Mouse (Mus musculus): ENCODE results near the gene Gjd3. TPM values are rescaled to one million over a fixed set of nuclear protein-coding genes. Genes with fewer than 3 reads are reported as not detected.
"Not testable (repeated sequence)": the region's sequence is repeated elsewhere in the genome, so short reads cannot be mapped to it uniquely, and the experiment has no call there.

The Gjd3 gene
- polyA plus RNA-seq, 1 experiment: 3.4 TPM

GRCm38 (mm10) chr11:98937410-98937913 is 45.4 kb downstream of the Gjd3 start:
- Histone ChIP-seq H3K27ac (ENCODE audit: insufficient read depth, low read length) (peak overlapping the region; percentile 32; the same call in 1 of the 2 replicates), H3K4me3 (ENCODE audit: insufficient read depth, low read length) (peak overlapping the region; percentile 36), H3K4me1 (ENCODE audit: control insufficient read depth, insufficient read depth, low read length) (peaks cover 8% of the 10 kb centered on the region)
- TF ChIP-seq POLR2A (IDR thresholded peaks at IDR 0.05; ENCODE audit: extremely low read depth, insufficient read depth, low read length) (peak; percentile 24; the same call in 1 of the 2 replicates), CTCF (IDR thresholded peaks at IDR 0.05; ENCODE audit: extremely low read depth, insufficient read depth, low read length) (no peak)

- peak overlapping the region; percentile 32; the same call in 1 of the 2 replicates for H3K27ac ChIP-seq (ENCODE audit: insufficient read depth, low read length)
- H3K4me3 ChIP-seq (ENCODE audit: insufficient read depth, low read length): peak overlapping the region; percentile 36
- peaks cover 7% of the 10 kb centered on the region; the same call in 1 of the 2 replicates for H3K4me1 ChIP-seq (ENCODE audit: control insufficient read depth, insufficient read depth, low read length)
- no peak for TF ChIP-seq POLR2A (IDR thresholded peaks at IDR 0.05; ENCODE audit: extremely low read depth, insufficient read depth, low read length)
- TF ChIP-seq CTCF (IDR thresholded peaks at IDR 0.05; ENCODE audit: extremely low read depth, insufficient read depth, low read length): no peak
These were observed 46.0 kb downstream of the Gjd3 start for GRCm38 (mm10) chr11:98936606-98937409.

- Histone ChIP-seq H3K4me3 (ENCODE audit: insufficient read depth, low read length) (no peak overlapping the region), H3K4me1 (ENCODE audit: control insufficient read depth, insufficient read depth, low read length) (peaks cover 7% of the 10 kb centered on the region; the same call in 1 of the 2 replicates), H3K27ac (ENCODE audit: insufficient read depth, low read length) (0 out of 2 replicates have a peak overlapping the region, but pooled peaks have one; percentile 1)
- TF ChIP-seq CTCF (IDR thresholded peaks at IDR 0.05; ENCODE audit: extremely low read depth, insufficient read depth, low read length) (no peak), POLR2A (IDR thresholded peaks at IDR 0.05; ENCODE audit: extremely low read depth, insufficient read depth, low read length) (no peak)
These were observed 46.6 kb downstream of the Gjd3 start for GRCm38 (mm10) chr11:98936170-98936569.

GRCm38 (mm10) chr11:98935123-98935522 is 47.7 kb downstream of the Gjd3 start:
- Histone ChIP-seq H3K4me1 (ENCODE audit: control insufficient read depth, insufficient read depth, low read length) (peaks cover 9% of the 10 kb centered on the region; the same call in 1 of the 2 replicates), H3K4me3 (ENCODE audit: insufficient read depth, low read length) (no peak overlapping the region)
- TF ChIP-seq POLR2A (IDR thresholded peaks at IDR 0.05; ENCODE audit: extremely low read depth, insufficient read depth, low read length) (no peak), CTCF (IDR thresholded peaks at IDR 0.05; ENCODE audit: extremely low read depth, insufficient read depth, low read length) (no peak)

GRCm38 (mm10) chr11:98934367-98934766 is 48.4 kb downstream of the Gjd3 start:
- TF ChIP-seq CTCF (IDR thresholded peaks at IDR 0.05; ENCODE audit: extremely low read depth, insufficient read depth, low read length) (no peak), POLR2A (IDR thresholded peaks at IDR 0.05; ENCODE audit: extremely low read depth, insufficient read depth, low read length) (no peak)
- H3K4me3 ChIP-seq (ENCODE audit: insufficient read depth, low read length): no peak overlapping the region
- peaks cover 9% of the 10 kb centered on the region; the same call in 1 of the 2 replicates for H3K4me1 ChIP-seq (ENCODE audit: control insufficient read depth, insufficient read depth, low read length)
- H3K27ac ChIP-seq (ENCODE audit: insufficient read depth, low read length): no peak overlapping the region

More at GRCm38 (mm10) chr11:98935123-98935522, 47.7 kb downstream of the Gjd3 start:
- no peak overlapping the region for H3K27ac ChIP-seq (ENCODE audit: insufficient read depth, low read length)

GRCm38 (mm10) chr11:98933847-98934246 is 49.0 kb downstream of the Gjd3 start:
- not testable (repeated sequence) for H3K4me1 ChIP-seq (ENCODE audit: control insufficient read depth, insufficient read depth, low read length)

GRCm38 (mm10) chr11:98933151-98933550 is 49.7 kb downstream of the Gjd3 start:
- Histone ChIP-seq H3K27ac (ENCODE audit: insufficient read depth, low read length) (no peak overlapping the region), H3K4me1 (ENCODE audit: control insufficient read depth, insufficient read depth, low read length) (peaks cover 9% of the 10 kb centered on the region; the same call in 1 of the 2 replicates), H3K4me3 (ENCODE audit: insufficient read depth, low read length) (no peak overlapping the region)
- no peak for TF ChIP-seq POLR2A (IDR thresholded peaks at IDR 0.05; ENCODE audit: extremely low read depth, insufficient read depth, low read length)
- TF ChIP-seq CTCF (IDR thresholded peaks at IDR 0.05; ENCODE audit: extremely low read depth, insufficient read depth, low read length): peak; percentile 45; the same call in 1 of the 2 replicates

More at GRCm38 (mm10) chr11:98933847-98934246, 49.0 kb downstream of the Gjd3 start:
- not testable (repeated sequence) for H3K27ac ChIP-seq (ENCODE audit: insufficient read depth, low read length); H3K4me3 ChIP-seq (ENCODE audit: insufficient read depth, low read length)

- Histone ChIP-seq H3K4me1 (ENCODE audit: control insufficient read depth, insufficient read depth, low read length) (peaks cover 9% of the 10 kb centered on the region; the same call in 1 of the 2 replicates), H3K27ac (ENCODE audit: insufficient read depth, low read length) (no peak overlapping the region), H3K4me3 (ENCODE audit: insufficient read depth, low read length) (no peak overlapping the region)
- no peak for TF ChIP-seq POLR2A (IDR thresholded peaks at IDR 0.05; ENCODE audit: extremely low read depth, insufficient read depth, low read length)
- no peak for TF ChIP-seq CTCF (IDR thresholded peaks at IDR 0.05; ENCODE audit: extremely low read depth, insufficient read depth, low read length)
These were observed 50.3 kb downstream of the Gjd3 start for GRCm38 (mm10) chr11:98932293-98933091.

Other genes starting within 250 kb of the Gjd3 start
- 721 and 771 TPM in 2 replicates for gene Thra, start 242.4 kb downstream of the Gjd3 start, polyA plus RNA-seq (2012; rRNA removed)
- gene Nr1d1, start 207.7 kb downstream of the Gjd3 start, polyA plus RNA-seq (2012; rRNA removed): 153 and 156 TPM in 2 replicates
- 119 and 131 TPM in 2 replicates for gene Msl1, start 187.5 kb downstream of the Gjd3 start, polyA plus RNA-seq (2012; rRNA removed)
- gene Casc3, start 178.1 kb downstream of the Gjd3 start, polyA plus RNA-seq (2012; rRNA removed): 44.9 and 47.4 TPM in 2 replicates
- gene Rapgefl1, start 146.2 kb downstream of the Gjd3 start, polyA plus RNA-seq (2012; rRNA removed): 153 and 181 TPM in 2 replicates
- gene Wipf2, start 119.4 kb downstream of the Gjd3 start, polyA plus RNA-seq (2012; rRNA removed): 35.2 and 36.5 TPM in 2 replicates
- gene Cdc6, start 75.2 kb downstream of the Gjd3 start, polyA plus RNA-seq (2012; rRNA removed): 0.40 and 0.56 TPM in 2 replicates
- 6.3 and 6.8 TPM in 2 replicates for gene Rara, start 55.2 kb downstream of the Gjd3 start, polyA plus RNA-seq (2012; rRNA removed)
- 0.93 and 1.8 TPM in 2 replicates for gene Top2a, start 41.2 kb upstream of the Gjd3 start, polyA plus RNA-seq (2012; rRNA removed)
- gene Igfbp4, start 58.2 kb upstream of the Gjd3 start, polyA plus RNA-seq (2012; rRNA removed): 106 and 120 TPM in 2 replicates
- gene Tns4, start 106.3 kb upstream of the Gjd3 start, polyA plus RNA-seq (2012; rRNA removed): 0.17 and 0.25 TPM in 2 replicates
- gene Ccr7, start 172.1 kb upstream of the Gjd3 start, polyA plus RNA-seq (2012; rRNA removed): 0.15 and 0.19 TPM in 2 replicates
- 60.6 and 69.0 TPM in 2 replicates for gene Smarce1, start 248.0 kb upstream of the Gjd3 start, polyA plus RNA-seq (2012; rRNA removed)

Measured in cortical plate, adult 2 months (tissue).